12 mouse cellular contexts compared by ENCODE assay signal in genomic region chr12:53999647-54000637, GRCm38 (mm10).
DNase-seq lines count a peak whose midpoint lies in the region; ATAC-seq and TF ChIP-seq lines count a peak whose summit lies in the region.
"Had no signal": no experiment of that assay in that cellular context is flagged by ENCODE, and none has a peak within 500 bp of the region (broad histone marks: within the 10 kb centered on the region; RNA-seq: fewer than 3 reads in every experiment).

No protein-coding gene starts in this region.

- H3K9me3 ChIP-seq in midbrain, embryonic 12.5 days, result no peaks in the 10 kb centered on the region
- no peaks in the 10 kb centered on the region for H3K9me3 ChIP-seq in midbrain, embryonic 11.5 days (ENCODE audit: control insufficient read depth, low read length)
- no peaks in the 10 kb centered on the region for H3K9me3 ChIP-seq in embryonic facial prominence, embryonic 11.5 days (replicated peaks; ENCODE audit: control insufficient read depth, low read length)
- H3K9me3 ChIP-seq in hindbrain, embryonic 15.5 days, result no peaks in the 10 kb centered on the region
- no peaks in the 10 kb centered on the region for H3K9me3 ChIP-seq in midbrain, postnatal 0 days (ENCODE audit: low read length)
- H3K9me3 ChIP-seq: forebrain, embryonic 13.5 days; heart, embryonic 13.5 days had no signal

- 0 out of 2 replicates have a peak, but pooled peaks cover 11% of the 10 kb centered on the region for H3K4me1 ChIP-seq in midbrain, embryonic 12.5 days
- H3K4me1 ChIP-seq in midbrain, embryonic 11.5 days (ENCODE audit: control insufficient read depth, insufficient read depth, low read length), result no peaks in the 10 kb centered on the region
- H3K4me1 ChIP-seq in embryonic facial prominence, embryonic 11.5 days (ENCODE audit: control insufficient read depth, insufficient read depth, low read length), result no peaks in the 10 kb centered on the region
- H3K4me1 ChIP-seq in hindbrain, embryonic 15.5 days (replicated peaks), result peaks cover 12% of the 10 kb centered on the region; the same call in 1 of the 2 replicates
- no peaks in the 10 kb centered on the region for H3K4me1 ChIP-seq in midbrain, postnatal 0 days (ENCODE audit: insufficient read depth, low read length)

- peak overlapping the region; percentile 39; the same call in 1 of the 2 replicates for H3K27ac ChIP-seq in midbrain, embryonic 12.5 days (replicated peaks)
- no peak overlapping the region for H3K27ac ChIP-seq in midbrain, embryonic 11.5 days (ENCODE audit: low read depth, low read length)
- no peak overlapping the region for H3K27ac ChIP-seq in embryonic facial prominence, embryonic 11.5 days (replicated peaks; ENCODE audit: low read depth, low read length)
- H3K27ac ChIP-seq in hindbrain, embryonic 15.5 days (replicated peaks), result 0 out of 2 replicates have a peak overlapping the region, but pooled peaks have one; percentile 13
- H3K27ac ChIP-seq in midbrain, postnatal 0 days (ENCODE audit: low read depth, low read length), result 0 out of 2 replicates have a peak overlapping the region, but pooled peaks have one; percentile 6
- H3K27ac ChIP-seq: forebrain, embryonic 13.5 days; heart, embryonic 13.5 days had no signal

- H3K9ac ChIP-seq in midbrain, embryonic 12.5 days (replicated peaks), result no peak overlapping the region
- no peak overlapping the region for H3K9ac ChIP-seq in midbrain, embryonic 11.5 days (ENCODE audit: low read length)
- no peak overlapping the region for H3K9ac ChIP-seq in embryonic facial prominence, embryonic 11.5 days (replicated peaks; ENCODE audit: low read length)
- no peak overlapping the region for H3K9ac ChIP-seq in hindbrain, embryonic 15.5 days
- no peak overlapping the region for H3K9ac ChIP-seq in midbrain, postnatal 0 days (replicated peaks; ENCODE audit: low read length, poor library complexity, severe bottlenecking)
- H3K9ac ChIP-seq: forebrain, embryonic 13.5 days; heart, embryonic 13.5 days had no signal

- ATAC-seq in midbrain, embryonic 12.5 days (ENCODE audit: low FRiP score, low read depth), result no peak
- ATAC-seq in midbrain, embryonic 11.5 days (ENCODE audit: low FRiP score), result no peak
- no peak for ATAC-seq in embryonic facial prominence, embryonic 11.5 days (replicated peaks; ENCODE audit: insufficient number of reproducible peaks, low FRiP score, low TSS enrichment, low read depth)
- ATAC-seq in hindbrain, embryonic 15.5 days (ENCODE audit: low FRiP score, low read depth), result no peak
- no peak for ATAC-seq in midbrain, postnatal 0 days (ENCODE audit: low FRiP score)
- ATAC-seq: forebrain, embryonic 13.5 days had no signal

- 74% methylated on average over 15 of the region's 15 CpGs for WGBS in midbrain, embryonic 12.5 days
- WGBS in midbrain, embryonic 11.5 days, result 71% methylated on average over 15 of the region's 15 CpGs
- WGBS in embryonic facial prominence, embryonic 11.5 days, result 38% methylated on average over 15 of the region's 15 CpGs
- WGBS in hindbrain, embryonic 15.5 days, result 53% methylated on average over 15 of the region's 15 CpGs
- WGBS in midbrain, postnatal 0 days, result 60% methylated on average over 15 of the region's 15 CpGs

- H3K4me2 ChIP-seq in midbrain, embryonic 12.5 days (replicated peaks), result no peak overlapping the region
- no peak overlapping the region for H3K4me2 ChIP-seq in midbrain, embryonic 11.5 days
- H3K4me2 ChIP-seq in embryonic facial prominence, embryonic 11.5 days (ENCODE audit: low read depth, low read length), result no peak overlapping the region
- H3K4me2 ChIP-seq in hindbrain, embryonic 15.5 days, result no peak overlapping the region
- H3K4me2 ChIP-seq in midbrain, postnatal 0 days (ENCODE audit: low read depth, low read length, poor library complexity, severe bottlenecking), result no peak overlapping the region
- H3K4me2 ChIP-seq: forebrain, embryonic 13.5 days; heart, embryonic 13.5 days had no signal

- DNase-seq in midbrain, embryonic 11.5 days (ENCODE audit: low spot score, missing footprints), result no peak
- peak; percentile 45 for DNase-seq in embryonic facial prominence, embryonic 11.5 days (ENCODE audit: low spot score)
- DNase-seq in midbrain, postnatal 0 days (ENCODE audit: low spot score), result no peak
- no peak for DNase-seq in right cerebral cortex, postnatal 36 days (ENCODE audit: low spot score in 2 of 2)
- DNase-seq in adrenal gland, postnatal 36 days, result no peak
- DNase-seq: cerebellum, postnatal 14 days; kidney, adult 9 months; lung, adult 2 months had no signal

- H3K27me3 ChIP-seq in midbrain, embryonic 12.5 days, result no peaks in the 10 kb centered on the region
- H3K27me3 ChIP-seq in midbrain, embryonic 11.5 days (ENCODE audit: control insufficient read depth, insufficient read depth, low read length), result no peaks in the 10 kb centered on the region
- H3K27me3 ChIP-seq in embryonic facial prominence, embryonic 11.5 days (ENCODE audit: control insufficient read depth, insufficient read depth, low read length), result no peaks in the 10 kb centered on the region
- H3K27me3 ChIP-seq in hindbrain, embryonic 15.5 days, result no peaks in the 10 kb centered on the region
- no peaks in the 10 kb centered on the region for H3K27me3 ChIP-seq in midbrain, postnatal 0 days (ENCODE audit: insufficient read depth, low read length)
- H3K27me3 ChIP-seq: forebrain, embryonic 13.5 days; heart, embryonic 13.5 days had no signal

- no peak overlapping the region for H3K4me3 ChIP-seq in midbrain, embryonic 12.5 days
- no peak overlapping the region for H3K4me3 ChIP-seq in midbrain, embryonic 11.5 days (ENCODE audit: low read depth, low read length)
- no peak overlapping the region for H3K4me3 ChIP-seq in embryonic facial prominence, embryonic 11.5 days (ENCODE audit: low read depth, low read length)
- no peak overlapping the region for H3K4me3 ChIP-seq in hindbrain, embryonic 15.5 days
- no peak overlapping the region for H3K4me3 ChIP-seq in midbrain, postnatal 0 days (ENCODE audit: low read depth, low read length)
- H3K4me3 ChIP-seq: forebrain, embryonic 13.5 days; heart, embryonic 13.5 days had no signal

- TF ChIP-seq CTCF in midbrain, postnatal 0 days (IDR thresholded peaks at IDR 0.05), result no peak

- H3K36me3 ChIP-seq in midbrain, embryonic 12.5 days, result peaks cover 15% of the 10 kb centered on the region; the same call in 1 of the 2 replicates
- H3K36me3 ChIP-seq in midbrain, embryonic 11.5 days (ENCODE audit: control insufficient read depth, insufficient read depth, low read length), result no peaks in the 10 kb centered on the region
- no peaks in the 10 kb centered on the region for H3K36me3 ChIP-seq in embryonic facial prominence, embryonic 11.5 days (replicated peaks; ENCODE audit: control insufficient read depth, insufficient read depth, low read depth, low read length)
- no peaks in the 10 kb centered on the region for H3K36me3 ChIP-seq in hindbrain, embryonic 15.5 days
- H3K36me3 ChIP-seq in midbrain, postnatal 0 days (ENCODE audit: insufficient read depth, low read length), result no peaks in the 10 kb centered on the region
- H3K36me3 ChIP-seq: heart, embryonic 13.5 days had no signal

Comparison
In these comparisons a context has a peak if more than half of its experiments do, and no peak if none do; other contexts are left out.
1. H3K27ac ChIP-seq: peak in midbrain, embryonic 12.5 days (single experiment), hindbrain, embryonic 15.5 days (single experiment) and midbrain, postnatal 0 days (single experiment); none in midbrain, embryonic 11.5 days (single experiment) and embryonic facial prominence, embryonic 11.5 days (single experiment).